Mouse (Mus musculus): ENCODE measurements at regions not wholly inside any gene's neighbourhood (a gene's known extent, or its start where the extent isn't known, plus 50 kb on each side); places are given as distances from the start of the nearest gene placed in this dataset.

DNA sequence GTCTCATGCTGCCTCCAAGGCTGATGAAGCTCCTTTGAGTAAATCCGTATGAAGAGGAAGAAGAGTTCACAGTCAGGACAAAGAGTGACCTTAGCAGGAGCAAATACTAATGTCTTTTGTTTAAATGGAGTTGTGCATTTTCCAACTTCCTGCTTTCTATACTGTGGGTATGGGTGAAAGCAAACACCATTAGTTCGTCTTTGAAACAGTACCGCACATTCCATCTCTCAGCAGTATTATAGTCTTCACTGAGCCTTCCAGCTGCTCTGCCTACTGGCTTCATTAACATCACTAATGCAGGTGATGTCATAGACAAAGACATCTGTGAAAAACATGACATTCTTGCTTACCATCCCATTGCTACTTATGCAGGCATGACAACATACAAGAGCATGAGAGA lies 62.7 kb upstream of the Arhgap11a start:
- Histone ChIP-seq H3K27ac (replicated peaks; ENCODE audit: low read depth, low read length) (no peak overlapping the region), H3K4me2 (ENCODE audit: low read length) (no peak overlapping the region), H3K4me3 (replicated peaks; ENCODE audit: low read depth, low read length) (no peak overlapping the region), H3K9me3 (ENCODE audit: control insufficient read depth, low read length) (no peaks in the 10 kb centered on the region), H3K9ac (replicated peaks; ENCODE audit: low read length) (no peak overlapping the region), H3K4me1 (ENCODE audit: control insufficient read depth, insufficient read depth, low read length) (no peaks in the 10 kb centered on the region), H3K36me3 (ENCODE audit: control insufficient read depth, insufficient read depth, low read length) (no peaks in the 10 kb centered on the region), H3K27me3 (ENCODE audit: control insufficient read depth, insufficient read depth, low read length) (no peaks in the 10 kb centered on the region)
- DNase-seq (no peak), ATAC-seq (ENCODE audit: low FRiP score, low TSS enrichment) (no peak)
- 66% methylated on average over 3 of the region's 3 CpGs for WGBS

DNA sequence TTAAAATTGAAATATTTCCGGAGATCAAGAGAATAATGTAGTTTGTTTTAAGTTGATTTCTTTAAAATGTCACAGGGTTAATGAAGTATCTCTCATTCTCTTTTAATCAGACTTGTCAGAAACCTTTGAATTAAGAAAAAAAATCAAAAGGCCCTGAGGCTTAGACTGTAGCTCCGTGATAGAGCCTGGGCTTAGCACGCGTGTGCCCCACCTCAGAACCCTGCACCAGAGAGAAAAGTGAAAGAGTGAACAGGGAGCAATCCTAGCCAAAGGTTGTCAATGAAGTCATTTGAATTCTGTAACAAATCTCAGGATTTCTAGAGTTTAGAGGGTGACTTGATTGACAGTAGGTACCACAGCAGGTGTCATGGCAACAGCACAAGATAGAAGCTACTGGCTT lies 61.0 kb upstream of the Arhgap11a start:
- no peaks in the 10 kb centered on the region for H3K36me3 ChIP-seq (ENCODE audit: control insufficient read depth, insufficient read depth, low read length)
- ATAC-seq (ENCODE audit: low FRiP score, low TSS enrichment), result 0 out of 2 replicates have a peak, but pooled peaks have one; percentile 56
- no peak overlapping the region for H3K4me2 ChIP-seq (ENCODE audit: low read length)
- no peaks in the 10 kb centered on the region for H3K4me1 ChIP-seq (ENCODE audit: control insufficient read depth, insufficient read depth, low read length)
- peak; percentile 25 for DNase-seq
- no peak overlapping the region for H3K27ac ChIP-seq (replicated peaks; ENCODE audit: low read depth, low read length)
- H3K9me3 ChIP-seq (ENCODE audit: control insufficient read depth, low read length), result no peaks in the 10 kb centered on the region
- no peaks in the 10 kb centered on the region for H3K27me3 ChIP-seq (ENCODE audit: control insufficient read depth, insufficient read depth, low read length)
- 52% methylated on average over 4 of the region's 4 CpGs for WGBS
- H3K9ac ChIP-seq (replicated peaks; ENCODE audit: low read length), result no peak overlapping the region
- no peak overlapping the region for H3K4me3 ChIP-seq (replicated peaks; ENCODE audit: low read depth, low read length)

- H3K4me1 ChIP-seq (ENCODE audit: control insufficient read depth, insufficient read depth, low read length), result no peaks in the 10 kb centered on the region
- H3K36me3 ChIP-seq (ENCODE audit: control insufficient read depth, insufficient read depth, low read length), result no peaks in the 10 kb centered on the region
- no peaks in the 10 kb centered on the region for H3K9me3 ChIP-seq (ENCODE audit: control insufficient read depth, low read length)
- H3K27ac ChIP-seq (replicated peaks; ENCODE audit: low read depth, low read length), result no peak overlapping the region
- peak; percentile 39; the same call in 1 of the 2 replicates for ATAC-seq (ENCODE audit: low FRiP score, low TSS enrichment)
- DNase-seq, result peak; percentile 50
- H3K4me3 ChIP-seq (replicated peaks; ENCODE audit: low read depth, low read length), result no peak overlapping the region
- WGBS, result 62% methylated on average over 4 of the region's 4 CpGs
- no peak overlapping the region for H3K9ac ChIP-seq (replicated peaks; ENCODE audit: low read length)
- no peak overlapping the region for H3K4me2 ChIP-seq (ENCODE audit: low read length)
- no peaks in the 10 kb centered on the region for H3K27me3 ChIP-seq (ENCODE audit: control insufficient read depth, insufficient read depth, low read length)
Observed at GRCm38 (mm10) chr2:113908636-113909035, 60.2 kb upstream of the Arhgap11a start.

- Histone ChIP-seq H3K27ac (replicated peaks; ENCODE audit: low read depth, low read length) (no peak overlapping the region), H3K9ac (replicated peaks; ENCODE audit: low read length) (no peak overlapping the region), H3K9me3 (ENCODE audit: control insufficient read depth, low read length) (no peaks in the 10 kb centered on the region), H3K36me3 (ENCODE audit: control insufficient read depth, insufficient read depth, low read length) (no peaks in the 10 kb centered on the region), H3K4me1 (ENCODE audit: control insufficient read depth, insufficient read depth, low read length) (no peaks in the 10 kb centered on the region), H3K4me2 (ENCODE audit: low read length) (no peak overlapping the region), H3K4me3 (replicated peaks; ENCODE audit: low read depth, low read length) (no peak overlapping the region), H3K27me3 (ENCODE audit: control insufficient read depth, insufficient read depth, low read length) (no peaks in the 10 kb centered on the region)
- 86% methylated on average over 3 of the region's 3 CpGs for WGBS
- ATAC-seq (ENCODE audit: low FRiP score, low TSS enrichment) (no peak), DNase-seq (no peak)
Observed at GRCm38 (mm10) chr2:113904414-113904813, 56.0 kb upstream of the Arhgap11a start.

DNA sequence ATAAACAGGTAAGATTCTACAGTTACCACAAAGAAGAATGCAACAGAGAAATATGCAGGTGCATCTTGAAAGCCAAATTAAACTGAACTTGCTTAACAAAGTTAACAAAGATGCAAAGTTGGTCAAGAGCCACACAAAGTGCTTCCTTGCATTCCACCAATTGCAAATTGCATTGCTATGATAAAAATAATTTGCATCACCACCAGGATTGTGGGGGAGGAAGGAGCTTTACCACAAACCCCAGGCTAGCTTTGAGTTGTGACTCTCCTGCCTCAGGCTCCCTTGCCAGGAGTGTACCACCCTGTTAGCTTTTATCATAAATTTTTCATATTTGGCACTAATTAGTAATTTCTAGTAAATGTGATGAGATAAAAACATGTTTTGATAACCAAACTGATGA lies 55.4 kb upstream of the Arhgap11a start:
- DNase-seq, result no peak
- no peak overlapping the region for H3K27ac ChIP-seq (replicated peaks; ENCODE audit: low read depth, low read length)
- H3K9ac ChIP-seq (replicated peaks; ENCODE audit: low read length), result no peak overlapping the region
- H3K36me3 ChIP-seq (ENCODE audit: control insufficient read depth, insufficient read depth, low read length), result no peaks in the 10 kb centered on the region
- no peak overlapping the region for H3K4me2 ChIP-seq (ENCODE audit: low read length)
- no peaks in the 10 kb centered on the region for H3K4me1 ChIP-seq (ENCODE audit: control insufficient read depth, insufficient read depth, low read length)
- H3K9me3 ChIP-seq (ENCODE audit: control insufficient read depth, low read length), result no peaks in the 10 kb centered on the region
- ATAC-seq (ENCODE audit: low FRiP score, low TSS enrichment), result no peak
- H3K27me3 ChIP-seq (ENCODE audit: control insufficient read depth, insufficient read depth, low read length), result no peaks in the 10 kb centered on the region
- no peak overlapping the region for H3K4me3 ChIP-seq (replicated peaks; ENCODE audit: low read depth, low read length)

DNA sequence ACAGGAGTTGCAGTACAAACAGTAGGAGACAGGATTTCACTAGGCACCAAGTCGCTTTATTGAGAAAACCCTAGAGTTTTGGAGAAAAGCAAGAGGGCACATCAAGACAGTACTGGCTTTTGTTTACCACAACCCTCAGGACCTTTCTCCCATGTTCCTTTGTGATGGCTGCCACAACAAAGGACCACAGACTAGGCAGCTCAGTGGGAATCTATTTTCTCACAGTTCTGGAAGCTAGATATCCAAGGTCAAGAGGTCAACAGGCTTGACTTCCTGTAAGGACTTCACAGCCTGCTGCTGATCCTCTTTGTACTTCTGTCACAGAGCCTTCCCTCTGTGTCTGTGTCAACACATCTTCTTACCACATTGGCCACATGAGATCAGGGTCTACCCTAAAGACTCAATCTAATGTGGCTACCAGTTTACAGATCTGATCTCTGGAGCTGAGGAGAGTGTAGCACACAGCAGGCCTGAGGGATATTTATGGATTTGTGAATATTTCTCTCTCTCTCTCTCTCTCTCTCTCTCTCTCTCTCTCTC lies 54.6 kb upstream of the Arhgap11a start:
- 13% methylated on average over 1 of the region's 1 CpGs for WGBS
- no peak for ATAC-seq (ENCODE audit: low FRiP score, low TSS enrichment)
- no peak for DNase-seq

DNA sequence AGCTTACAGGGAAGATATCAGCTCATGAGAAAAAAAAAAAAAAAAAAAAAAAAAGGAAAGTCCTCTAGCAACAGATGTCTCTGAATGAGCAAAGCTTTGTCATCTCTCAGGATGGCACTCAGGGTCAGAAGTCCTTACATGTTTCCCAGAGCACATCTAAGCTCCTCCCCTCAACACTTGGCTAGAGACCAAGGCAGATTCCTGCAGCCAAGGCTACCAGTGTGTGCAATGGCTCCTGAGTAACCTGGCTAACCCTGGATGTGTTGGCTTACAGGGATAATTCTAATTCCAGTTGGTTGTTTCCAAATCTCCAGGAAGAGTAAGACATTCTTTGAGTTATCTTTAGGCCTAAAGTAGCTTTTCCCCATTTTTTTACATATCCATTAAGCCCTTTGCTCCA lies 53.9 kb upstream of the Arhgap11a start:
- Histone ChIP-seq H3K4me2 (ENCODE audit: low read length) (no peak overlapping the region), H3K36me3 (ENCODE audit: control insufficient read depth, insufficient read depth, low read length) (no peaks in the 10 kb centered on the region), H3K27ac (replicated peaks; ENCODE audit: low read depth, low read length) (no peak overlapping the region), H3K9me3 (ENCODE audit: control insufficient read depth, low read length) (no peaks in the 10 kb centered on the region), H3K4me3 (replicated peaks; ENCODE audit: low read depth, low read length) (no peak overlapping the region), H3K4me1 (ENCODE audit: control insufficient read depth, insufficient read depth, low read length) (no peaks in the 10 kb centered on the region), H3K27me3 (ENCODE audit: control insufficient read depth, insufficient read depth, low read length) (no peaks in the 10 kb centered on the region), H3K9ac (replicated peaks; ENCODE audit: low read length) (no peak overlapping the region)
- ATAC-seq (ENCODE audit: low FRiP score, low TSS enrichment) (no peak), DNase-seq (no peak)

More for the DNA sequence above, 54.6 kb upstream of the Arhgap11a start:
- H3K4me2 ChIP-seq (ENCODE audit: low read length), result no peak overlapping the region
- no peaks in the 10 kb centered on the region for H3K36me3 ChIP-seq (ENCODE audit: control insufficient read depth, insufficient read depth, low read length)
- no peaks in the 10 kb centered on the region for H3K9me3 ChIP-seq (ENCODE audit: control insufficient read depth, low read length)
- H3K9ac ChIP-seq (replicated peaks; ENCODE audit: low read length), result no peak overlapping the region
- no peaks in the 10 kb centered on the region for H3K4me1 ChIP-seq (ENCODE audit: control insufficient read depth, insufficient read depth, low read length)
- H3K27ac ChIP-seq (replicated peaks; ENCODE audit: low read depth, low read length), result no peak overlapping the region
- no peak overlapping the region for H3K4me3 ChIP-seq (replicated peaks; ENCODE audit: low read depth, low read length)
- no peaks in the 10 kb centered on the region for H3K27me3 ChIP-seq (ENCODE audit: control insufficient read depth, insufficient read depth, low read length)

DNA sequence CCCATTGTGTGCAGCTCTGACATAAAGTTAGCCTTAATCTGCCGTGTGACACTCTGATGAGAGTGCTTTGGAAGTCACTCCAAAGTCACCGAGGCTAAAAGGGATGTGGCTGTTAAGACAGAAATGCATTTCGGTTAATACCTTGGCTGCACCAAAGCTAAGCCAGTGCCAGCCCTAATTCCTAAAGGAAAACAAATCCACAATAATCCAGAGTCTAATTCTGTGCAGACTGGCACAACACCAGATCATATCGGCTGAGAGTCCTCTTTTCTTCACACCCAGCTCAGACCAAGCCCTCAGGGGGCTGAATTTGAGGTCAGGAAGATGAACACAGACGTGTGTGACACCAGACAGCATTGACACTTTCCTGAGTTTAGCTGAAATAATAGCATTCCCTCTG lies 52.0 kb upstream of the Arhgap11a start:
- H3K9me3 ChIP-seq (ENCODE audit: control insufficient read depth, low read length), result no peaks in the 10 kb centered on the region
- H3K4me3 ChIP-seq (replicated peaks; ENCODE audit: low read depth, low read length), result no peak overlapping the region
- DNase-seq (peak; percentile 9), ATAC-seq (ENCODE audit: low FRiP score, low TSS enrichment) (no peak)
- H3K9ac ChIP-seq (replicated peaks; ENCODE audit: low read length), result no peak overlapping the region
- 8% methylated on average over 5 of the region's 5 CpGs for WGBS
- H3K4me1 ChIP-seq (ENCODE audit: control insufficient read depth, insufficient read depth, low read length), result no peaks in the 10 kb centered on the region
- no peaks in the 10 kb centered on the region for H3K36me3 ChIP-seq (ENCODE audit: control insufficient read depth, insufficient read depth, low read length)
- H3K4me2 ChIP-seq (ENCODE audit: low read length), result no peak overlapping the region
- no peak overlapping the region for H3K27ac ChIP-seq (replicated peaks; ENCODE audit: low read depth, low read length)
- H3K27me3 ChIP-seq (ENCODE audit: control insufficient read depth, insufficient read depth, low read length), result no peaks in the 10 kb centered on the region

GRCm38 (mm10) chr2:113898747-113899146 lies 50.3 kb upstream of the Arhgap11a start:
- H3K9ac ChIP-seq (replicated peaks; ENCODE audit: low read length), result no peak overlapping the region
- 83% methylated on average over 6 of the region's 6 CpGs for WGBS
- no peak for DNase-seq
- no peak for ATAC-seq (ENCODE audit: low FRiP score, low TSS enrichment)
- H3K27me3 ChIP-seq (ENCODE audit: control insufficient read depth, insufficient read depth, low read length), result no peaks in the 10 kb centered on the region
- H3K9me3 ChIP-seq (ENCODE audit: control insufficient read depth, low read length), result no peaks in the 10 kb centered on the region
- H3K27ac ChIP-seq (replicated peaks; ENCODE audit: low read depth, low read length), result no peak overlapping the region
- H3K36me3 ChIP-seq (ENCODE audit: control insufficient read depth, insufficient read depth, low read length), result no peaks in the 10 kb centered on the region
- no peaks in the 10 kb centered on the region for H3K4me1 ChIP-seq (ENCODE audit: control insufficient read depth, insufficient read depth, low read length)
- H3K4me3 ChIP-seq (replicated peaks; ENCODE audit: low read depth, low read length), result no peak overlapping the region
- H3K4me2 ChIP-seq (ENCODE audit: low read length), result no peak overlapping the region
